Mouse (Mus musculus) testis, adult 2 months (tissue): Measurements from ENCODE around the gene Tmem132a.

ENCODE experiments used
- CTCF ChIP-seq: fragments of 200-500 bp; IDR thresholded peaks from 2 replicates; pipeline ENCODE4 v1.5.1; 2012; ENCODE audit warnings: low read depth, mild to moderate bottlenecking, inconsistent platforms, low read length, moderate library complexity; ENCODE audit not compliant: control insufficient read depth, insufficient read depth, insufficient replicate concordance
- POLR2A ChIP-seq: fragments of 200-500 bp; IDR thresholded peaks from 2 replicates; pipeline ENCODE4 v1.6.1; 2012; ENCODE audit warnings: low read depth, mild to moderate bottlenecking, inconsistent platforms, low read length, moderate library complexity; ENCODE audit not compliant: control insufficient read depth

DNA sequence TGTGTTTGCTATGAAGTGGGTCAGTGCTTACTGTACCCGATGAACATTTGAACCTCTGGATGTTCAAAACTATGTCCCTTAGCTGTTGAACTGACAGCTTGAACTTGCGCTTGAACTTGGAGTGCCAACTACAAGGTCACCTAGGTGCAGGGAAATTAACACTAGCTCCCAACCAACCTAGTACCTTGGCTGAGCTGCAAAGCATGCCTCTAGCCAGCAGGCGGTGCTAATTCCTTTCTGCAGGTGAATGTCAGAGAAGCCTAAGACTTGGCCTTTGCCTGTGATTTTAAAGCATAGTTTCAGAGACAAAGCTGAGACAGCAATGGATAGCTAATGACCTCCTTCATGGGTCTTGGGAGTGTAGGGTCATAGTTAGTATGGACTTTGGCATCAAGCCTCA lies 38.2 kb upstream of the Tmem132a start:
- TF ChIP-seq POLR2A (no peak), CTCF (peak; percentile 38; the same call in 1 of the 2 replicates)
